Mouse (Mus musculus): ENCODE measurements around the gene Mthfd1l. TPM values are rescaled to one million over a fixed set of nuclear protein-coding genes. Genes with fewer than 3 reads are reported as not detected.

Gene Mthfd1l
- total and polyA plus RNA-seq, 3 experiments = 84.0 to 94.8 (median 90.3) TPM

GRCm38 (mm10) chr10:4160242-4160785, 187.4 kb downstream of the Mthfd1l start:
- dilution Hi-C loops (cut with MboI; ENCODE audit: extremely low pct_ligation_motif_present, extremely low pct_unique_long_range_greater_than_20kb, low sequenced_read_pairs) = no loop called here
- in situ Hi-C loops (cut with MboI; ENCODE audit: low pct_ligation_motif_present, low pct_unique_long_range_greater_than_20kb, low sequenced_read_pairs) = no loop called here

GRCm38 (mm10) chr10:4162049-4162448, 189.1 kb downstream of the Mthfd1l start:
- in situ Hi-C loops (cut with MboI; ENCODE audit: low pct_ligation_motif_present, low pct_unique_long_range_greater_than_20kb, low sequenced_read_pairs) = no loop called here

More at GRCm38 (mm10) chr10:4160242-4160785, 187.4 kb downstream of the Mthfd1l start:
- H3K4me3 ChIP-seq (replicated peaks in 1 of 3; ENCODE audit: low read depth in 2 of 3, low read length in 2 of 3, poor library complexity in 1 of 3) = no peak overlapping the region
- TF ChIP-seq ZMIZ1 (IDR thresholded peaks at IDR 0.05; ENCODE audit: low read depth, low read length) (no peak), PAX5 (IDR thresholded peaks at IDR 0.05; ENCODE audit: low read length) (no peak), NRF1 (IDR thresholded peaks at IDR 0.05; ENCODE audit: low read depth, low read length) (no peak), TBP (conservative IDR thresholded peaks at IDR 0.05; ENCODE audit: low read depth, low read length) (no peak), MAFK (IDR thresholded peaks at IDR 0.05; ENCODE audit: insufficient replicate concordance, low read length) (no peak), MYC (IDR thresholded peaks at IDR 0.05; ENCODE audit: low read depth, low read length) (no peak), E2F4 (IDR thresholded peaks at IDR 0.05; ENCODE audit: insufficient replicate concordance, low read depth, low read length) (no peak), POLR2A (IDR thresholded peaks at IDR 0.05; ENCODE audit: low read depth, low read length) (no peak), ZC3H11A (IDR thresholded peaks at IDR 0.05; ENCODE audit: low read depth, low read length) (no peak), MAX (IDR thresholded peaks at IDR 0.05; ENCODE audit: low read length) (no peak), EP300 (IDR thresholded peaks at IDR 0.05; ENCODE audit: low read length) (no peak), RAD21 (IDR thresholded peaks at IDR 0.05; ENCODE audit: low read depth, low read length) (no peak), MAZ (IDR thresholded peaks at IDR 0.05; ENCODE audit: low read depth, low read length) (no peak), ETS1 (conservative IDR thresholded peaks at IDR 0.05; ENCODE audit: low read depth, low read length) (no peak), KAT2A (IDR thresholded peaks at IDR 0.05; ENCODE audit: insufficient replicate concordance, low read length) (no peak), USF2 (conservative IDR thresholded peaks at IDR 0.05; ENCODE audit: low read depth, low read length) (no peak), USF1 (IDR thresholded peaks at IDR 0.05; ENCODE audit: low read depth, low read length) (no peak), MEF2A (IDR thresholded peaks at IDR 0.05; ENCODE audit: borderline replicate concordance, low read depth, low read length) (no peak), TCF12 (IDR thresholded peaks at IDR 0.05; ENCODE audit: low read depth, low read length) (no peak), MXI1 (IDR thresholded peaks at IDR 0.05; ENCODE audit: low read depth, low read length) (no peak)
- no peak overlapping the region for H3K4me2 ChIP-seq (ENCODE audit: insufficient read depth, low read depth, poor library complexity, severe bottlenecking)
- H3K79me2 ChIP-seq (replicated peaks; ENCODE audit: control insufficient read depth, extremely low read depth, insufficient read depth, poor library complexity, severe bottlenecking) = no peaks in the 10 kb centered on the region
- H3K36me3 ChIP-seq (replicated peaks in 1 of 2; ENCODE audit: control insufficient read depth in 1 of 2, insufficient read depth in 1 of 2, low read length in 1 of 2) = peaks cover 7 to 29% of the 10 kb centered on the region in 2 experiments
- no peak overlapping the region for H3K9ac ChIP-seq (ENCODE audit: insufficient read depth, low read depth)
- no peak overlapping the region for H3K27ac ChIP-seq (ENCODE audit: insufficient read depth, low read depth)
- H3K27me3 ChIP-seq (replicated peaks) = no peaks in the 10 kb centered on the region
- peaks cover 0 to 5% of the 10 kb centered on the region in 2 experiments; a peak in 1 of 4 replicates for H3K4me1 ChIP-seq (ENCODE audit: control insufficient read depth in 1 of 2, insufficient read depth in 2 of 2)
- H3K9me3 ChIP-seq (replicated peaks; ENCODE audit: low read length) = no peaks in the 10 kb centered on the region
- DNase-seq (ENCODE audit: extremely low read depth) = no peak

More at GRCm38 (mm10) chr10:4162049-4162448, 189.1 kb downstream of the Mthfd1l start:
- H3K4me3 ChIP-seq (replicated peaks in 1 of 3; ENCODE audit: low read depth in 2 of 3, low read length in 2 of 3, poor library complexity in 1 of 3) = no peak overlapping the region
- no peaks in the 10 kb centered on the region for H3K79me2 ChIP-seq (replicated peaks; ENCODE audit: control insufficient read depth, extremely low read depth, insufficient read depth, poor library complexity, severe bottlenecking)
- no peak for DNase-seq (ENCODE audit: extremely low read depth)
- H3K27me3 ChIP-seq (replicated peaks) = no peaks in the 10 kb centered on the region
- no peak overlapping the region for H3K27ac ChIP-seq (ENCODE audit: insufficient read depth, low read depth)
- no peaks in the 10 kb centered on the region for H3K9me3 ChIP-seq (replicated peaks; ENCODE audit: low read length)
- H3K4me1 ChIP-seq (ENCODE audit: control insufficient read depth in 1 of 2, insufficient read depth in 2 of 2) = peaks cover 0 to 5% of the 10 kb centered on the region in 2 experiments; a peak in 1 of 4 replicates
- TF ChIP-seq USF2 (conservative IDR thresholded peaks at IDR 0.05; ENCODE audit: low read depth, low read length) (no peak), NELFE (IDR thresholded peaks at IDR 0.05; ENCODE audit: low read depth, low read length) (no peak), POLR2A (IDR thresholded peaks at IDR 0.05; ENCODE audit: low read depth, low read length) (no peak), UBTF (IDR thresholded peaks at IDR 0.05; ENCODE audit: low read depth, low read length) (no peak), MXI1 (IDR thresholded peaks at IDR 0.05; ENCODE audit: low read depth, low read length) (no peak), MAX (IDR thresholded peaks at IDR 0.05; ENCODE audit: low read length) (no peak), MAFK (IDR thresholded peaks at IDR 0.05; ENCODE audit: insufficient replicate concordance, low read length) (no peak), MEF2A (IDR thresholded peaks at IDR 0.05; ENCODE audit: borderline replicate concordance, low read depth, low read length) (no peak), ZNF384 (IDR thresholded peaks at IDR 0.05; ENCODE audit: low read depth, low read length) (no peak)
- peaks cover 0 to 13% of the 10 kb centered on the region in 2 experiments for H3K36me3 ChIP-seq (replicated peaks in 1 of 2; ENCODE audit: control insufficient read depth in 1 of 2, insufficient read depth in 1 of 2, low read length in 1 of 2)
- dilution Hi-C loops (cut with MboI; ENCODE audit: extremely low pct_ligation_motif_present, extremely low pct_unique_long_range_greater_than_20kb, low sequenced_read_pairs) = no loop called here
- H3K4me2 ChIP-seq (ENCODE audit: insufficient read depth, low read depth, poor library complexity, severe bottlenecking) = no peak overlapping the region
- no peak overlapping the region for H3K9ac ChIP-seq (ENCODE audit: insufficient read depth, low read depth)
